Mouse (Mus musculus): Measurements from ENCODE around the gene Cables2.
A peak's percentile ranks its signal among the peaks of the same experiment; 100 is the strongest.

Cables2 gene

GRCm38 (mm10) chr2:180273394-180274244 is at the start of gene Cables2:
Cables2 (minus strand) TSS chr2:180273496.
- peak; percentile 88 for ATAC-seq (ENCODE audit: insufficient number of reproducible peaks, low FRiP score, low TSS enrichment)

GRCm38 (mm10) chr2:180322674-180323355 is 49.5 kb upstream of the Cables2 start:
- ATAC-seq (ENCODE audit: insufficient number of reproducible peaks, low FRiP score, low TSS enrichment) = no peak

DNA sequence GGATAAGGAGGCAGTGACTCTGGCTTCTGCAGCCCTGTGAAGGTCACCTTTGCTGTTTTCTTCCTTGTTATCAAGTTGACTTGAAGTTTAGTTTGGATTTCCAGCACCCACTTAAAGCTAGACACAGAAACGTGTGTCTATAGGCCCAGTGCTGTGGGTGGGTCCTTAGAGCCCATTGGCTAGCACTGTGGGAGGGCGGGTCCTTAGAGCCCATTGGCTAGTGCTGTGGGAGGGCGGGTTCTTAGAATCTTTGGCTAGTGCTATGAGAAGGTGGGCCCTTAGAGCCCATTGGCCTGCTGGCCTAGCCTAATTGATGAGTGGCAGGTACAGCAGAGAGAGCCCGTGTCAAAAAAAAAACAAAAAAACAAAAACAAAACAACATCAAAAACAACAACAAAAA is 46.9 kb upstream of the Cables2 start:
- no peak for ATAC-seq (ENCODE audit: insufficient number of reproducible peaks, low FRiP score, low TSS enrichment)

DNA sequence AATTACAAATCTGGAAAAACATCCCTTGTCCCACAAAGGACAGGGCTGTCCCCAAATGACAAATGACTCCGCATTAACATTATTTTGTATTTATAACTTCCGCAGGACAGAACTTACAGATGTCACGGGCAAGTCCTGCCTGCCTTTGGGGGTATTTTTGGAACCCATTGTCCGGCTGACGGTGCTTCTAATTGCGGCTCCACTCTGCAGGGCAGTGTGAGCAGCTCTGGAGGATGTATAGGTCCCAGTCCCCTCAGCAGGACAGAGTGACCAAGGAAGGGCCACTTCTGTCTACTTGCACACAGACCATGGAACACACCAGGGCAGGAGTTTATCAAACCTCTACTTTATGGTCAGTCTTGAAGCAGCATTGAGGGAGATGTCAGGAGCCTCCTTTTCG is 44.3 kb upstream of the Cables2 start:
- no peak for ATAC-seq (ENCODE audit: insufficient number of reproducible peaks, low FRiP score, low TSS enrichment)

GRCm38 (mm10) chr2:180314292-180314691 is 41.0 kb upstream of the Cables2 start:
- ATAC-seq (ENCODE audit: insufficient number of reproducible peaks, low FRiP score, low TSS enrichment) = no peak

DNA sequence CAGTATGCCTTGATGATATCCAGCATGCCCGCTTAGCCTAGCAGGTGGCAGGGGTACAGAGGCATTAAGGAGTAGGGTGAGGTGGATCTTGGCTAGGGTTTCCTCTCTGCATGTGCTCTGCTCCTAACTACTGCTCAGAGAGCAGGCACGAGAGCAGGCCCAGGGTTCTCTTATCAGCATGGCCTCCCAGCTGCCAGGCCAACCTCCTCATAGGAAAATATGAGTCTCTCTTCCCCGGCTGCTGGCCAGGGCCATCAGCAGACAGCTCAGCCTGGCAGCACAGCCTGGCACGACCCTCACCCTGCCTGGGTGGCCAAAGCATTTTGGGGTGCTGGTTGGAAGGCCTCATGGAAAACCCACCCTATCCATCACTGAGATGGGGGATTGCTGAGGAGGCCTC is 37.9 kb upstream of the Cables2 start:
- ATAC-seq (ENCODE audit: insufficient number of reproducible peaks, low FRiP score, low TSS enrichment) = no peak

DNA sequence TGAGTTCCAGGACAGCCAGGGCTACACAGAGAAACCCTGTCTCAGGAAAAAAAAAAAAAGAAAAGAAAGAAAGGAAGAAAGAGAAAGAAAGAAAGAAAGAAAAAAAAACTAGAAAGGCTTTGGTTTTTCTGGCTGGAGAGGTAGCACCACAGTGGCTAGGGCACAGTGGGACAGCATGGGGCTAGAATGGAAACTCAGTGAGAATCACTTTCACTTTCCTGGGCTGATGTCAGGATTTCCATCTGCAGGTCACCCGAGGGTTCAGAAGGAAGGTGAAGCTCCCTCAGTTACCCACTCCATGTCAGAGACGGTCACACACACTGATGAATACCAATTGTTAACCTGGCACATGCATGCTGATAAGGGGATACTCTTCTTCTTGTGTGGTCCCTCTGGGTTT is 34.4 kb upstream of the Cables2 start:
- ATAC-seq (ENCODE audit: insufficient number of reproducible peaks, low FRiP score, low TSS enrichment) = no peak

- 0 out of 2 replicates have a peak, but pooled peaks have one; percentile 26 for ATAC-seq (ENCODE audit: insufficient number of reproducible peaks, low FRiP score, low TSS enrichment)
Measured at GRCm38 (mm10) chr2:180306423-180307168, 33.3 kb upstream of the Cables2 start.

DNA sequence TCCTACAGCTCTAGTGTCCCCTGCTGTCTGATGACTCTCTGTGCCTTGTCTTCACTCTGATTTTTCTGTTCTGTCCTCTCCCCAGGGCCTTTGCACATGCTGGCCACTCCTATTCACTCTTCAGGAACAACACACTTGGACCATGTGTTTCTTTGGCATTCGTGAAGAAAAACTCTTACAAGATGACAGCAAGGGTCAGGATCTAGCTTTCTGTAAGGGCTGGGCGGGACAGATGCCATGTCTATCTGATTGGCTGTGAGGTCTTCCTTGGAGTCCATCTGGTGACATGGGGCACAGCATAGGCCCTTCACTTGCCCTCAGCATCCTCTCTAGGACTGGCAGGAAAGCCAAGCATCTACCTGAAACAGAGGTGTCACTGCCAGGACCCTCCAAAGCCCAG is 32.7 kb upstream of the Cables2 start:
- ATAC-seq (ENCODE audit: insufficient number of reproducible peaks, low FRiP score, low TSS enrichment) = no peak

DNA sequence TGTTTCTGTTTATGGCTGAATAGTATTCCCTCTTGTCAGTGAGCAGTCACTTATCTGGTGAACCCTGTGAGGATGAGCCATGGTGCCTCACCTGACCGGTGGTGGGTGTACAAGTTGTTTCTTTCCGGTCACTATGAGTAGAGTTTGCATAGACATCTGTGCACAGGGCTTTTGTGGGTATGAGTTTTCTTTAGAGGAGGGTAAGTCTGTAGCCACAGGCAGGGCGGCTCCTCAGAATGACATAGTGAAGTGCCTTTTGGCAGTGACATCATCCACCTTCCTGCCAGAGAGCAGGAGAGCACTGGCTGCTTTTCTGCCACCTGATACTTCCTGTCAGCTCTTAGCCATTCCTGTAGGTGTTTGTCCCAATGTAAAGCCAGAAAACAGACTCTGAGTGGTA is 32.2 kb upstream of the Cables2 start:
- ATAC-seq (ENCODE audit: insufficient number of reproducible peaks, low FRiP score, low TSS enrichment) = no peak

DNA sequence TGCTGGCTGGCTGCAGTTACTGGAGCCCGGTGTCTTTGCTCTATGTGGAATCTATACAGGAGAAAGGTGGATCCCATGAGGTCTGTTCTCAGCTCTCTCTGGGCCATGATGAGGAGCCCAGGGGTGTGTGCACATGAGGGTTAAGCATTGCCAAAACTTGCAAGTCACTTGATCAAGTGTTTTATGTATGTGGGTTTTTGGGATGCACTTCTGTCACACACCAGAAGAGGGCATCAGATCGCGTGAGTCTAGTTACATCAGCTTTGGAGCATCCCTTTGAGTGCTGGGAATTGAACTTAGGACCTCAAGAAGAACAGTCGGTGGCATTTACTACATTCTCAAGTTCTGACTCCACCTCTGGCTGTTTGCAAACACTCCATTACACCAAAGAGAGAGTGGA is 31.3 kb upstream of the Cables2 start:
- ATAC-seq (ENCODE audit: insufficient number of reproducible peaks, low FRiP score, low TSS enrichment) = no peak

- ATAC-seq (ENCODE audit: insufficient number of reproducible peaks, low FRiP score, low TSS enrichment) = no peak
Measured at GRCm38 (mm10) chr2:180303468-180303867, 30.2 kb upstream of the Cables2 start.

- ATAC-seq (ENCODE audit: insufficient number of reproducible peaks, low FRiP score, low TSS enrichment) = no peak
Measured at GRCm38 (mm10) chr2:180302201-180302600, 28.9 kb upstream of the Cables2 start.

- ATAC-seq (ENCODE audit: insufficient number of reproducible peaks, low FRiP score, low TSS enrichment) = no peak
Measured at GRCm38 (mm10) chr2:180300771-180301170, 27.5 kb upstream of the Cables2 start.

DNA sequence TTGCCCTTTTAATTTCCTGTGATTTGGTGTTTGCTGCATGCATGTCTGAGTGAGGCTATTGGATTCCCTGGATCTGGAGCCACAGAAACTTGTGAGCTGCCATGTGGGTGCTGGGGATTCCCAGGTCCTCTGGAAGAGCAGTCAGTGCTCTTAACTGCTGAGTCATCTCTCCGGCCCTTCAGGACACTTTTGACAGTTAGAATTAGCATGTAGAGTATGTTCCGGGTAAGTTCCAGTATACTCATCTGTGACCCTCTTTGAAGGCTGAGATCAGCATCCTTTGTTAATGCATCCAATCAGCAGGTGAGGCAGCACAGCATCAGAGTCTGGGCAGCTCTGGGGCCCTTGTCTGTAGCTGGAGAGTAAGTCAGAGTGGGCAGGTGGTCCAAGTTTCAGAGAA is 27.0 kb upstream of the Cables2 start:
- ATAC-seq (ENCODE audit: insufficient number of reproducible peaks, low FRiP score, low TSS enrichment) = no peak

GRCm38 (mm10) chr2:180292906-180293305 is 19.6 kb upstream of the Cables2 start:
- ATAC-seq (ENCODE audit: insufficient number of reproducible peaks, low FRiP score, low TSS enrichment) = no peak

- no peak for ATAC-seq (ENCODE audit: insufficient number of reproducible peaks, low FRiP score, low TSS enrichment)
Measured at GRCm38 (mm10) chr2:180292026-180292425, 18.7 kb upstream of the Cables2 start.

- ATAC-seq (ENCODE audit: insufficient number of reproducible peaks, low FRiP score, low TSS enrichment) = no peak
Measured at GRCm38 (mm10) chr2:180291566-180291965, 18.3 kb upstream of the Cables2 start.

DNA sequence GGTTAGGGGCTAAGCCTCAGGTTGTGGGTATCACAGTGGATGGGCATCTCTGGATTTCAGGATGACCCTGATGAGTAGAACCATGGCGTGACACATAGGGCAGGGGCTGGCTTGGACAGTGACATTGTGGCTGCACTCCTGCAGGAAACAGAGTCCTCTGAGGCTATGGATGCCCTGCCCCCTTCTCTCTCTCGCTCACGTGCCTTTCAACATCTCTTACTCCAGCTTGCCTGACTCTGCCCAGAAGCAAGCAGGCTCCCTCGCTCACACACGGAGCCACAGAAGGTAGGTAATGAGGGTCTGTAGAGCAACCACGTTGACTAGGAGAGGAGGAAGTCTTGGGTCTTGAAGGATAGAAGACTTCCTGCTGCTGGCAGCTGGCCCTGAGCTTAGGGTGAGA is 17.2 kb upstream of the Cables2 start:
- ATAC-seq (ENCODE audit: insufficient number of reproducible peaks, low FRiP score, low TSS enrichment) = no peak

DNA sequence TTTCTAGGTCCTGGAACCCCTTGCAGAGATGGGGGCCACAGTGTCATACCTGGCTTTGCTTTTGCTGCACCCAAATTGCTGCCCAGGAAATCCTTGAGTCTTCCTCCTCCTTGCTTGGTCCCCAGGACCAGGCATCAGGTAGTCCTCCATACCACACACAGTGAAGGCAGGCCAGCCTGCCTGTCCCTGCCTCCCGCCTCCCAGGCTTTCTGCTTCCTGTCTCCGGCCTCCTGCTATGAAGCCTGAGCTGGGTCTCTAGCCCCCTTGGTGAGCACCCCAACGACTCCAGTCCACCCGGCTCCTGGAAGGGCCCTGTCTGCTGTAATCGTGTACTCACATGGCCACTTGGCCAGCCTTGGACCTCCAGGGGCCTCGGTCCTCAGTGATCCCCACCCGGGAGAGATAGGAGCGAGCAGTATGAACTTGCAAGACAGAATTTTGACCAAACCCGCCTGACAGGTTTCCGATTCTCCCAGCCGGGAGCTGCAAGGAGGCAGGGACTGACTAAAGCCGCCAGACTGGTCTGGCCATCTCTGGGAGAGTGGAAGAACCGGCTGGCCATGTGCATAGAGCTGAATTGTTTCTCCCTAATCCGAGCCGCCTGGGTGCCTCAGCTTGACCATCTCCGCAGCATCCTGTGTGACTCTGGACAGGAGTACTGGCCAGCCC is 16.3 kb upstream of the Cables2 start, which contains the start of gene Rbbp8nl:
Gene Rbbp8nl (minus strand): TSS at position 440 of the 669 bp plus-strand sequence.
- ATAC-seq (ENCODE audit: insufficient number of reproducible peaks, low FRiP score, low TSS enrichment) = no peak

All from cerebellum, adult (tissue).